Mouse (Mus musculus) left cerebral cortex, postnatal 36 days (tissue): ENCODE results near the gene Btbd35f21. TPM values are rescaled to one million over a fixed set of nuclear protein-coding genes. Genes with fewer than 3 reads are reported as not detected.
"Not testable (repeated sequence)": the region's sequence is repeated elsewhere in the genome, so short reads cannot be mapped to it uniquely, and the experiment has no call there.

Source experiments
- DNase-seq, 2 experiments: peaks; one replicate each; pipeline ENCODE4 v3.0.0; 2021 to 2022; ENCODE audit warnings: low spot score in 2 of 2, mixed read lengths in 1 of 2
- intact Hi-C: fragments of 180-260 bp; cut with DNase I; formaldehyde crosslinking; loops from one replicate; pipeline ENCODE4 v1.15.1; 2025
- total RNA-seq, 2 experiments: library from RNA; stranded (reverse); gene quantifications; 2 replicates each; pipeline ENCODE4 v1.2.3; 2021

Btbd35f21 gene
- not detected for total RNA-seq

DNA sequence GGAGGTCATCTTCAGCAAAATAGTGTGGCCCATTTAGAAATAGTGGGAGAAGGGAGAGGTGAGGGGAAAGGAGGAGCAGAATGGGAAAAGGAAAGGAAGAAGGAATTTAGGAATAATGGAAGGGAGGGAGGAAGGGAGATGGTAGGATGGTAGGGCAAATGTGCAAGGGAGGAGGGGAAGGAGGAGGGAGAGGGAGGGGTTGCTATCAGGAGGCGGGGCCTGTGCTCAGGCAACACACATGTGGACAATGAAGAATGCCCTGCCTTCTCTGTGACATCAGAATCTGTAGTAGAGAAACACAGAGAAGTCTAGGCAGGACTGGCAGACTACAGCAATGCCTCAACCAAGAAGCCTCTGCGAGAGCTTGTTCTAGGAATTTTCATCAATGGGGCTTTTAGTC lies at the start of gene Btbd35f21:
TSS of gene Btbd35f21 (plus strand) at position 301 of the 400 bp plus-strand sequence.
- DNase-seq, intact Hi-C loops: not testable (repeated sequence)

Other genes with a start within 250 kb of the Btbd35f21 start
- not detected for gene Btbd35f1, start 166.1 kb upstream of the Btbd35f21 start, total RNA-seq
- not detected for gene Gm5926, start 75.4 kb upstream of the Btbd35f21 start, total RNA-seq
- gene Btbd35f30, start 168.5 kb downstream of the Btbd35f21 start, total RNA-seq: not detected
- not detected for gene Gm21789, start 215.7 kb downstream of the Btbd35f21 start, total RNA-seq
- gene Btbd35f5, start 247.8 kb downstream of the Btbd35f21 start, total RNA-seq: not detected